Mouse (Mus musculus) E14TG2a.4 (cell line): Measurements from ENCODE around the gene 4930568D16Rik.

Source experiments
- H3K27me3 ChIP-seq: 2 replicates; pipeline ENCODE4 v1.6.1; 2014; ENCODE audit warnings: low read length, control low read depth; ENCODE audit not compliant: insufficient read depth
- H3K36me3 ChIP-seq: 2 replicates; pipeline ENCODE4 v1.6.1; 2014; ENCODE audit warnings: low read length, control low read depth; ENCODE audit not compliant: insufficient read depth
- H3K4me1 ChIP-seq: replicated peaks from 2 replicates; pipeline ENCODE4 v1.6.1; 2014; ENCODE audit warnings: low read depth, low read length, control low read depth
- H3K4me3 ChIP-seq: replicated peaks from 2 replicates; pipeline ENCODE4 v1.5.1; 2014; ENCODE audit warnings: mild to moderate bottlenecking, low read length
- H3K9me3 ChIP-seq: 2 replicates; pipeline ENCODE4 v1.6.1; 2014; ENCODE audit warnings: low read length, control low read depth
- CTCF ChIP-seq: conservative IDR thresholded peaks from 2 replicates; pipeline ENCODE4 v1.5.1; 2014; ENCODE audit warnings: low read length
- NANOG ChIP-seq: IDR thresholded peaks from 2 replicates; pipeline ENCODE4 v1.6.1; 2014; ENCODE audit warnings: borderline replicate concordance, low read length, mixed read lengths
- POU5F1 ChIP-seq: IDR thresholded peaks from 2 replicates; pipeline ENCODE4 v1.6.1; 2014; ENCODE audit warnings: low read length, borderline replicate concordance

4930568D16Rik gene

GRCm38 (mm10) chr2:35385441-35385871, 17.9 kb upstream of the 4930568D16Rik start:
- TF ChIP-seq NANOG (no peak), CTCF (no peak), POU5F1 (no peak)
- Histone ChIP-seq H3K9me3 (peaks cover 8% of the 10 kb centered on the region; the same call in 1 of the 2 replicates), H3K4me3 (no peak overlapping the region), H3K27me3 (no peaks in the 10 kb centered on the region; the same call in 1 of the 2 replicates), H3K36me3 (no peaks in the 10 kb centered on the region), H3K4me1 (no peaks in the 10 kb centered on the region)

DNA sequence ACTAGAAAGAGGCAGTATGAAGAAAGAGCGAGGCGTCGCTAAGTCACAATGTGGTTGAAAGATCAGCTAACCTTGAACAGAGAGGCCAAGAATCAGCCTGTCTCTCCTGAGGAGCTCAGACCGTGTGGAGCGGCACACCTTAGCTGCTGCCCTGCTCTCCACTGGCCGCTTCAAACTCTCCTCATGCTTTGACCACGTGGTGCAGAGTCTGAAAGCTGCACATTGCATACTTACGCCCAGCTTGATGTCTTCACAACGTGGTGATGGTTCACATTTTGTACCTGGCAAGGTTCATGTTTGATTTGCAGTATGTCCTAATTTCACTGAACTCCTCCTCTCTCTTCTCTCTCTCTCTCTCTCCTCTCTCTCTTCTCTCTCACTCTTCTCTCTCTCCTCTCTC, 11.8 kb upstream of the 4930568D16Rik start:
- no peaks in the 10 kb centered on the region for H3K36me3 ChIP-seq
- H3K4me3 ChIP-seq: no peak overlapping the region
- H3K27me3 ChIP-seq: no peaks in the 10 kb centered on the region
- H3K9me3 ChIP-seq: no peaks in the 10 kb centered on the region
- no peaks in the 10 kb centered on the region for H3K4me1 ChIP-seq
- TF ChIP-seq POU5F1: no peak
- TF ChIP-seq NANOG: no peak

DNA sequence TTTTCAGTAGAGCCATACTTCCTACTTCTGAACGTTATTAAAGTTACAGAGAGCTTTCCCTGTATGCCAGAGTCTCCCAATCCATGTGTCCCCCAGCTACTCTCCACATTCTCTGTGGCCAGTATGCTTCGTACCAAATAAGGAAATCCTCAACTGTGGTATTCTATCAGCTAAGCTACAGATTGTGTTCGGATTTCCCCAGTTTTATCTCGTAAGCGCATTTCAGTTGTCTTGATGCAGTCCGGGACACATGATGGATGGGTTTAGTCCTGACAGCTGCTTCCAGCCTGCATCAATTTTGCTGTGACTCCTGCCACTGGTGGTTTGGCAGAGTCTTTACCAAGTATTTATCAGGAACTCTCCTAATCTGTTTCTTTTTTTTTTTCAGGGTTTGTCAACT, 10.1 kb upstream of the 4930568D16Rik start:
- Histone ChIP-seq H3K36me3 (no peaks in the 10 kb centered on the region), H3K9me3 (no peaks in the 10 kb centered on the region), H3K27me3 (no peaks in the 10 kb centered on the region), H3K4me1 (no peaks in the 10 kb centered on the region), H3K4me3 (no peak overlapping the region)
- TF ChIP-seq NANOG (no peak), CTCF (no peak), POU5F1 (no peak)

- Histone ChIP-seq H3K4me1 (peaks cover 9% of the 10 kb centered on the region; the same call in 1 of the 2 replicates), H3K36me3 (no peaks in the 10 kb centered on the region), H3K4me3 (no peak overlapping the region), H3K27me3 (no peaks in the 10 kb centered on the region), H3K9me3 (no peaks in the 10 kb centered on the region)
- no peak for TF ChIP-seq POU5F1
- peak; percentile 91 for TF ChIP-seq CTCF
These were observed 5.5 kb upstream of the 4930568D16Rik start for GRCm38 (mm10) chr2:35373003-35373402.

GRCm38 (mm10) chr2:35370686-35371085, 3.2 kb upstream of the 4930568D16Rik start:
- TF ChIP-seq CTCF (no peak), POU5F1 (no peak), NANOG (no peak)
- H3K36me3 ChIP-seq: no peaks in the 10 kb centered on the region
- no peaks in the 10 kb centered on the region for H3K27me3 ChIP-seq
- no peak overlapping the region for H3K4me3 ChIP-seq
- no peaks in the 10 kb centered on the region for H3K9me3 ChIP-seq
- peaks cover 12% of the 10 kb centered on the region; the same call in 1 of the 2 replicates for H3K4me1 ChIP-seq

GRCm38 (mm10) chr2:35349184-35349583, 18.3 kb downstream of the 4930568D16Rik start:
- Histone ChIP-seq H3K9me3 (no peaks in the 10 kb centered on the region), H3K4me3 (no peak overlapping the region), H3K4me1 (no peaks in the 10 kb centered on the region), H3K27me3 (peaks cover 2% of the 10 kb centered on the region; the same call in 1 of the 2 replicates), H3K36me3 (no peaks in the 10 kb centered on the region)
- TF ChIP-seq CTCF (no peak), POU5F1 (no peak)

DNA sequence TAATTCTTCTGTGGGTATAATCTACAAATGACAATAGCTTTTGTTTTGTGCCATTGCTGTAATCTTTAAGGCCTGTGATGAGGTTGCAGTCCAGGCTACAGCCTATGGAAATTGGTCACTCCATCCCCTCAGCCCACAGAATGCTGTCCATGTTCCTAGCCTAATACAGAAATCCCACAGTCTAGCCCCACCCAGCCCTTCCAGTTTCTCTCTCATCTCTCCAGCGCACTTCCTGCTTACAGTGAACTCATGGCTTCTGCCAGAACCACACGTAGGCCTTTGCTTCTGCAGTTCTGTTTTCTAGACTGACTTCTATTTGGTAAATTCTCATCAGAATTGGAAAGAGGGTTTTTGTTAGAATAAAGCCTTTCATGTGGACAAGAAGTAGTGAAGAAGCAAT, 21.5 kb downstream of the 4930568D16Rik start:
- no peak overlapping the region for H3K4me3 ChIP-seq
- peaks cover 8% of the 10 kb centered on the region; the same call in 1 of the 2 replicates for H3K27me3 ChIP-seq
- no peaks in the 10 kb centered on the region for H3K9me3 ChIP-seq
- TF ChIP-seq POU5F1 (no peak), CTCF (no peak), NANOG (no peak)
- peaks cover 13% of the 10 kb centered on the region for H3K4me1 ChIP-seq
- no peaks in the 10 kb centered on the region for H3K36me3 ChIP-seq

DNA sequence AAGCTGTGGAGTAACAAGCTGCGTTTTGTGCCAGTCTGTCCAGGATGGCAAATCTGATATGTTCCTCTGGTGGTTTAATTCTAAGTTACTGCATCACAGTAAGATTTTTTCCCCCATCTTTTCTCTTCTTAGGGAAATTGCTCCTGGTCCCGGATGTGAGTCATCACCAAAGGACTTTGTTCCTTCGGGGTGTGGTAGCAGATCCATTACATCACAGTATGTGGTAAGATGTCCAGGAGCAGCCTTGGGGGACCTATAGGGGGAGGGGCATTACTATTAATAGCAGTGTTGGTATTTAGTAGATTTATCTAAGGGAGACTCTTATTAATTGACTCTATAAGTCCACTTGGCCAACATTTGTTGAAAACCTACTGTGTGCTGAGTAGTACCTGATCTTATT, 24.9 kb downstream of the 4930568D16Rik start:
- Histone ChIP-seq H3K36me3 (no peaks in the 10 kb centered on the region), H3K27me3 (peaks cover 8% of the 10 kb centered on the region; the same call in 1 of the 2 replicates), H3K4me3 (no peak overlapping the region), H3K9me3 (no peaks in the 10 kb centered on the region), H3K4me1 (peaks cover 24% of the 10 kb centered on the region)
- no peak for TF ChIP-seq POU5F1
- TF ChIP-seq CTCF: no peak
- TF ChIP-seq NANOG: peak; percentile 31; the same call in 1 of the 2 replicates

- H3K4me3 ChIP-seq: no peak overlapping the region
- TF ChIP-seq CTCF (no peak), POU5F1 (no peak), NANOG (no peak)
- no peaks in the 10 kb centered on the region for H3K36me3 ChIP-seq
- no peaks in the 10 kb centered on the region for H3K9me3 ChIP-seq
- peaks cover 17% of the 10 kb centered on the region for H3K27me3 ChIP-seq
- peaks cover 47% of the 10 kb centered on the region for H3K4me1 ChIP-seq
These were observed 28.8 kb downstream of the 4930568D16Rik start for GRCm38 (mm10) chr2:35338707-35339106.

GRCm38 (mm10) chr2:35338036-35338435, 29.5 kb downstream of the 4930568D16Rik start:
- peaks cover 16% of the 10 kb centered on the region for H3K27me3 ChIP-seq
- no peak overlapping the region for H3K4me3 ChIP-seq
- peaks cover 47% of the 10 kb centered on the region for H3K4me1 ChIP-seq
- TF ChIP-seq POU5F1: no peak
- no peaks in the 10 kb centered on the region for H3K9me3 ChIP-seq
- no peaks in the 10 kb centered on the region for H3K36me3 ChIP-seq
